8 mouse cellular contexts compared by ENCODE assay signal in the genomic region with DNA sequence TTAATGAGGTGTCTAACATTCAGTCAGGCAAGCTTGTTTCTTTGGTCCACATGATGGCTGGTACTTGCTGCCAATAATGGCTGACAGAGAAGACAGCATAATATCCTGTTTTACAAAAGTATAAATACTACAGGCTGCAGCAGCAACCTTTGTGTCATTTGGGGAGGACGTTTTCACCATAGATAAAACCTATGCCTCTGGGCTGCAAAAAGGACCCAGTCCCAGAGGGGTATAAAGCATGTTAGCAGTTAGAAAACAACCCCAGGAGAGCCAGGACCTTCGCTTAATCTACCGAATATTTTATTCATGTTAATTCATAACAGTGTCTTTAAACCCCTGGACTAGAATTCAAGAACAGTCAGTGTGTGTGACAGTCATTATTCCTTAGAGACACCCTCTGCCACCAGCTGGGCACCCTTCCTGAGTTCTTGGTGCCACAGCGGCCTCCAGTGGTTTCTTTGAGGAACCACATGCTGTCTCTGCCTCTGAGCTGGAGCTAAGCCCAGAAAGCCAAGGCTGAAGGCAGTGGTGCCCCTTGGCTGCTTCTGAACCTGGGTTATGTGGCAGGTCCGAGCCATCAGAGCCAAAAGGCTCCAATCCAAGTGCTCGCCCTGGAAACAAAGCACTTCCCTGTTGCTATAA. TPM values are rescaled to one million over a fixed set of nuclear protein-coding genes. Genes with fewer than 3 reads are reported as not detected.
A peak's percentile ranks its signal among the peaks of the same experiment; 100 is the strongest.
DNase-seq lines count a peak whose midpoint lies in the region; ATAC-seq lines count a peak whose summit lies in the region.

No protein-coding gene starts in this region.

- H3K9me3 ChIP-seq in kidney, embryonic 14.5 days (ENCODE audit: control insufficient read depth, low read length): no peaks in the 10 kb centered on the region
- H3K9me3 ChIP-seq in forebrain, embryonic 12.5 days: no peaks in the 10 kb centered on the region
- no peaks in the 10 kb centered on the region for H3K9me3 ChIP-seq in hindbrain, embryonic 10.5 days

- peak; percentile 32 for DNase-seq in kidney, adult 11 months
- peak; percentile 10 for DNase-seq in c-Kit-positive CD71-negative TER-119-negative erythroid progenitor cells, embryonic 14.5 days (ENCODE audit: low read depth)
- peak; percentile 39 for DNase-seq in hindbrain, embryonic 10.5 days (ENCODE audit: low spot score)
- peak; percentile 59 to 66 for DNase-seq in layer of hippocampus, postnatal 36 days
- peak; percentile 59 for DNase-seq in mesoderm, embryonic 11.5 days (ENCODE audit: low read depth, low spot score)
- peak; percentile 9 to 37 for DNase-seq in right cerebral cortex, postnatal 36 days (ENCODE audit: low spot score in 2 of 2)

- no peaks in the 10 kb centered on the region for H3K36me3 ChIP-seq in kidney, embryonic 14.5 days (ENCODE audit: control insufficient read depth, insufficient read depth, low read length)
- H3K36me3 ChIP-seq in forebrain, embryonic 12.5 days (replicated peaks): no peaks in the 10 kb centered on the region
- H3K36me3 ChIP-seq in hindbrain, embryonic 10.5 days: no peaks in the 10 kb centered on the region

- WGBS in kidney, embryonic 14.5 days: 33% methylated on average over 6 of the region's 6 CpGs
- WGBS in forebrain, embryonic 12.5 days: 28% methylated on average over 6 of the region's 6 CpGs
- WGBS in hindbrain, embryonic 10.5 days: 25% methylated on average over 6 of the region's 6 CpGs

- H3K4me2 ChIP-seq in kidney, embryonic 14.5 days (replicated peaks; ENCODE audit: low read depth, low read length): no peak overlapping the region
- H3K4me2 ChIP-seq in forebrain, embryonic 12.5 days: no peak overlapping the region

- no peak overlapping the region for H3K27ac ChIP-seq in kidney, embryonic 14.5 days (ENCODE audit: low read depth, low read length)
- no peak overlapping the region for H3K27ac ChIP-seq in forebrain, embryonic 12.5 days
- H3K27ac ChIP-seq in hindbrain, embryonic 10.5 days: no peak overlapping the region

- ATAC-seq in kidney, embryonic 14.5 days (ENCODE audit: low FRiP score, low TSS enrichment): no peak
- ATAC-seq in forebrain, embryonic 12.5 days (ENCODE audit: low FRiP score): peak; percentile 78

- no peaks in the 10 kb centered on the region for H3K27me3 ChIP-seq in kidney, embryonic 14.5 days (ENCODE audit: control insufficient read depth, insufficient read depth, low read length)
- no peaks in the 10 kb centered on the region for H3K27me3 ChIP-seq in forebrain, embryonic 12.5 days
- H3K27me3 ChIP-seq in hindbrain, embryonic 10.5 days (ENCODE audit: insufficient read depth, poor library complexity, severe bottlenecking): no peaks in the 10 kb centered on the region

- no peak overlapping the region for H3K9ac ChIP-seq in kidney, embryonic 14.5 days (ENCODE audit: low read depth, low read length)
- no peak overlapping the region for H3K9ac ChIP-seq in forebrain, embryonic 12.5 days

- H3K4me3 ChIP-seq in kidney, embryonic 14.5 days (ENCODE audit: low read length): no peak overlapping the region
- H3K4me3 ChIP-seq in forebrain, embryonic 12.5 days (replicated peaks): no peak overlapping the region
- no peak overlapping the region for H3K4me3 ChIP-seq in hindbrain, embryonic 10.5 days

- no peaks in the 10 kb centered on the region for H3K4me1 ChIP-seq in kidney, embryonic 14.5 days (ENCODE audit: control insufficient read depth, insufficient read depth, low read length)
- no peaks in the 10 kb centered on the region for H3K4me1 ChIP-seq in forebrain, embryonic 12.5 days
- H3K4me1 ChIP-seq in hindbrain, embryonic 10.5 days (replicated peaks): no peaks in the 10 kb centered on the region

RNA-seq across cellular contexts. Expression of gene Ids, which starts 34.6 kb away (rescaled TPM):
- 2.5 and 3.0 TPM in 2 replicates for polyA plus RNA-seq in kidney, embryonic 14.5 days (2014; fragmentation: Nextera tagmentation; extraction: Ambion mirVana)
- 5.4 and 5.5 TPM in 2 replicates for polyA plus RNA-seq in forebrain, embryonic 12.5 days (2016; fragmentation: Nextera tagmentation; extraction: Ambion mirVana)
- polyA plus RNA-seq in hindbrain, embryonic 10.5 days (2016; fragmentation: Nextera tagmentation; extraction: Ambion mirVana): 2.1 and 2.6 TPM in 2 replicates
- 100 to 1,000 TPM; 294 to 309 TPM for total RNA-seq in layer of hippocampus, postnatal 36 days (2021)

RNA-seq across cellular contexts. Expression of gene 1110012L19Rik, which starts 55.4 kb away (rescaled TPM):
- 36.1 and 39.3 TPM in 2 replicates for polyA plus RNA-seq in kidney, embryonic 14.5 days (2014; fragmentation: Nextera tagmentation; extraction: Ambion mirVana)
- polyA plus RNA-seq in forebrain, embryonic 12.5 days (2016; fragmentation: Nextera tagmentation; extraction: Ambion mirVana): 27.0 and 30.7 TPM in 2 replicates
- polyA plus RNA-seq in hindbrain, embryonic 10.5 days (2016; fragmentation: Nextera tagmentation; extraction: Ambion mirVana): 27.4 and 31.3 TPM in 2 replicates
- 10 to 100 TPM; 14.9 to 16.1 TPM for total RNA-seq in layer of hippocampus, postnatal 36 days (2021)

Comparison
In these comparisons a context has a peak if more than half of its experiments do, and no peak if none do; other contexts are left out.
1. DNase-seq: peak in every context shown above with its lines; median percentile 62 in layer of hippocampus, postnatal 36 days; 59 in mesoderm, embryonic 11.5 days; 39 in hindbrain, embryonic 10.5 days; 32 in kidney, adult 11 months; 23 in right cerebral cortex, postnatal 36 days; 10 in c-Kit-positive CD71-negative TER-119-negative erythroid progenitor cells, embryonic 14.5 days.